Mouse (Mus musculus) liver, embryonic 14.5 days (tissue): Measurements from ENCODE around the gene Qpctl.
A peak's percentile ranks its signal among the peaks of the same experiment; 100 is the strongest.

Source experiments
- CTCF ChIP-seq: IDR thresholded peaks from 2 replicates; pipeline ENCODE4 v1.5.1; 2016; ENCODE audit warnings: antibody characterized with exemption, low read depth, control low read depth
- EP300 ChIP-seq: IDR thresholded peaks from 2 replicates; pipeline ENCODE4 v1.6.1; 2016; ENCODE audit warnings: antibody characterized with exemption, low read depth

GRCm38 (mm10) chr7:19172874-19173273 is 23.8 kb upstream of the Qpctl start:
- peak; percentile 84 for TF ChIP-seq CTCF
- TF ChIP-seq EP300 = no peak
